Mouse (Mus musculus): ENCODE data around the gene Nfkb1. TPM values are rescaled to one million over a fixed set of nuclear protein-coding genes. Genes with fewer than 3 reads are reported as not detected.
A peak's percentile ranks its signal among the peaks of the same experiment; 100 is the strongest.

The Nfkb1 gene
- polyA plus RNA-seq (2016; fragmentation: Nextera tagmentation; extraction: Ambion mirVana) = 18.4 and 20.5 TPM in 2 replicates

- Histone ChIP-seq H3K27ac (peak within 1 kb of the TSS; percentile 93), H3K9ac (peak within 1 kb of the TSS; percentile 97), H3K4me2 (replicated peaks) (peak within 1 kb of the TSS; percentile 66), H3K9me3 (0 out of 2 replicates have a peak, but pooled peaks cover 5% of the 10 kb centered on the region), H3K4me3 (peak within 1 kb of the TSS; percentile 71), H3K27me3 (no peaks in the 10 kb centered on the region), H3K36me3 (no peaks in the 10 kb centered on the region), H3K4me1 (peaks cover 22% of the 10 kb centered on the region)
- peak; percentile 87 for ATAC-seq (ENCODE audit: insufficient number of reproducible peaks, insufficient read depth, low FRiP score, low TSS enrichment)
- under 1% methylated on average over 85 of the region's 102 CpGs for WGBS
These were observed at the start of gene Nfkb1 for GRCm38 (mm10) chr3:135691191-135692131. Gene Nfkb1, minus strand, starts transcription at chr3:135691547.

GRCm38 (mm10) chr3:135740711-135741110 lies 49.4 kb upstream of the Nfkb1 start:
- no peak overlapping the region for H3K4me2 ChIP-seq (replicated peaks)
- no peaks in the 10 kb centered on the region for H3K9me3 ChIP-seq
- no peak overlapping the region for H3K27ac ChIP-seq
- no peaks in the 10 kb centered on the region for H3K27me3 ChIP-seq
- ATAC-seq (ENCODE audit: insufficient number of reproducible peaks, insufficient read depth, low FRiP score, low TSS enrichment) = no peak
- WGBS = 78% methylated on average over 8 of the region's 8 CpGs
- H3K36me3 ChIP-seq = no peaks in the 10 kb centered on the region
- H3K4me1 ChIP-seq = no peaks in the 10 kb centered on the region
- no peak overlapping the region for H3K9ac ChIP-seq
- H3K4me3 ChIP-seq = no peak overlapping the region

GRCm38 (mm10) chr3:135734736-135735135 lies 43.4 kb upstream of the Nfkb1 start:
- H3K4me3 ChIP-seq = no peak overlapping the region
- no peak for ATAC-seq (ENCODE audit: insufficient number of reproducible peaks, insufficient read depth, low FRiP score, low TSS enrichment)
- H3K36me3 ChIP-seq = no peaks in the 10 kb centered on the region
- no peak overlapping the region for H3K9ac ChIP-seq
- no peaks in the 10 kb centered on the region for H3K9me3 ChIP-seq
- 68% methylated on average over 1 of the region's 1 CpGs for WGBS
- H3K27ac ChIP-seq = no peak overlapping the region
- no peaks in the 10 kb centered on the region for H3K4me1 ChIP-seq
- no peak overlapping the region for H3K4me2 ChIP-seq (replicated peaks)
- no peaks in the 10 kb centered on the region for H3K27me3 ChIP-seq

GRCm38 (mm10) chr3:135732747-135733445 lies 41.5 kb upstream of the Nfkb1 start:
- ATAC-seq (ENCODE audit: insufficient number of reproducible peaks, insufficient read depth, low FRiP score, low TSS enrichment) = no peak
- Histone ChIP-seq H3K4me2 (replicated peaks) (no peak overlapping the region), H3K4me3 (no peak overlapping the region), H3K9ac (no peak overlapping the region), H3K36me3 (no peaks in the 10 kb centered on the region), H3K27ac (no peak overlapping the region), H3K4me1 (no peaks in the 10 kb centered on the region), H3K9me3 (no peaks in the 10 kb centered on the region), H3K27me3 (no peaks in the 10 kb centered on the region)
- WGBS = 87% methylated on average over 10 of the region's 10 CpGs

- whole genome bisulfite sequencing = 30% methylated on average over 17 of the region's 17 CpGs
- H3K4me2 ChIP-seq (replicated peaks) = no peak overlapping the region
- no peak overlapping the region for H3K27ac ChIP-seq
- H3K4me1 ChIP-seq = no peaks in the 10 kb centered on the region
- no peak overlapping the region for H3K4me3 ChIP-seq
- peak; percentile 74; the same call in 1 of the 2 replicates for ATAC-seq (ENCODE audit: insufficient number of reproducible peaks, insufficient read depth, low FRiP score, low TSS enrichment)
- H3K36me3 ChIP-seq = no peaks in the 10 kb centered on the region
- no peaks in the 10 kb centered on the region for H3K27me3 ChIP-seq
- H3K9ac ChIP-seq = no peak overlapping the region
- no peaks in the 10 kb centered on the region for H3K9me3 ChIP-seq
These were observed 40.1 kb upstream of the Nfkb1 start for GRCm38 (mm10) chr3:135731292-135732047.

GRCm38 (mm10) chr3:135730790-135731189 lies 39.4 kb upstream of the Nfkb1 start:
- WGBS = 53% methylated on average over 9 of the region's 9 CpGs
- H3K4me3 ChIP-seq = no peak overlapping the region
- ATAC-seq (ENCODE audit: insufficient number of reproducible peaks, insufficient read depth, low FRiP score, low TSS enrichment) = peak; percentile 35; the same call in 1 of the 2 replicates
- no peaks in the 10 kb centered on the region for H3K9me3 ChIP-seq
- H3K4me2 ChIP-seq (replicated peaks) = no peak overlapping the region
- H3K27me3 ChIP-seq = no peaks in the 10 kb centered on the region
- H3K36me3 ChIP-seq = no peaks in the 10 kb centered on the region
- H3K9ac ChIP-seq = no peak overlapping the region
- H3K4me1 ChIP-seq = no peaks in the 10 kb centered on the region
- H3K27ac ChIP-seq = no peak overlapping the region

- Histone ChIP-seq H3K4me3 (no peak overlapping the region), H3K27me3 (no peaks in the 10 kb centered on the region), H3K27ac (no peak overlapping the region), H3K36me3 (no peaks in the 10 kb centered on the region), H3K4me2 (replicated peaks) (no peak overlapping the region), H3K9ac (no peak overlapping the region), H3K4me1 (no peaks in the 10 kb centered on the region), H3K9me3 (no peaks in the 10 kb centered on the region)
- no peak for ATAC-seq (ENCODE audit: insufficient number of reproducible peaks, insufficient read depth, low FRiP score, low TSS enrichment)
- WGBS = 64% methylated on average over 5 of the region's 5 CpGs
These were observed 38.2 kb upstream of the Nfkb1 start for GRCm38 (mm10) chr3:135729575-135729974.

- 76% methylated on average over 6 of the region's 6 CpGs for WGBS
- Histone ChIP-seq H3K9me3 (no peaks in the 10 kb centered on the region), H3K4me3 (no peak overlapping the region), H3K9ac (no peak overlapping the region), H3K36me3 (no peaks in the 10 kb centered on the region), H3K27me3 (no peaks in the 10 kb centered on the region), H3K4me2 (replicated peaks) (no peak overlapping the region), H3K27ac (no peak overlapping the region), H3K4me1 (no peaks in the 10 kb centered on the region)
- no peak for ATAC-seq (ENCODE audit: insufficient number of reproducible peaks, insufficient read depth, low FRiP score, low TSS enrichment)
These were observed 37.6 kb upstream of the Nfkb1 start for GRCm38 (mm10) chr3:135728900-135729299.

- Histone ChIP-seq H3K4me2 (replicated peaks) (no peak overlapping the region), H3K9ac (no peak overlapping the region), H3K9me3 (no peaks in the 10 kb centered on the region), H3K4me1 (no peaks in the 10 kb centered on the region), H3K4me3 (no peak overlapping the region), H3K27ac (no peak overlapping the region), H3K27me3 (no peaks in the 10 kb centered on the region), H3K36me3 (no peaks in the 10 kb centered on the region)
- 83% methylated on average over 10 of the region's 10 CpGs for WGBS
- ATAC-seq (ENCODE audit: insufficient number of reproducible peaks, insufficient read depth, low FRiP score, low TSS enrichment) = no peak
These were observed 36.0 kb upstream of the Nfkb1 start for GRCm38 (mm10) chr3:135727339-135727738.

- H3K4me3 ChIP-seq = no peak overlapping the region
- no peaks in the 10 kb centered on the region for H3K27me3 ChIP-seq
- no peak overlapping the region for H3K4me2 ChIP-seq (replicated peaks)
- ATAC-seq (ENCODE audit: insufficient number of reproducible peaks, insufficient read depth, low FRiP score, low TSS enrichment) = no peak
- no peaks in the 10 kb centered on the region for H3K36me3 ChIP-seq
- no peak overlapping the region for H3K9ac ChIP-seq
- no peaks in the 10 kb centered on the region for H3K4me1 ChIP-seq
- WGBS = 82% methylated on average over 7 of the region's 7 CpGs
- H3K9me3 ChIP-seq = no peaks in the 10 kb centered on the region
- H3K27ac ChIP-seq = no peak overlapping the region
These were observed 35.4 kb upstream of the Nfkb1 start for GRCm38 (mm10) chr3:135726521-135727275.

GRCm38 (mm10) chr3:135726023-135726422 lies 34.7 kb upstream of the Nfkb1 start:
- H3K4me3 ChIP-seq = no peak overlapping the region
- H3K4me2 ChIP-seq (replicated peaks) = no peak overlapping the region
- no peaks in the 10 kb centered on the region for H3K36me3 ChIP-seq
- H3K4me1 ChIP-seq = no peaks in the 10 kb centered on the region
- H3K9ac ChIP-seq = no peak overlapping the region
- H3K27me3 ChIP-seq = no peaks in the 10 kb centered on the region
- 84% methylated on average over 15 of the region's 15 CpGs for WGBS
- H3K27ac ChIP-seq = no peak overlapping the region
- no peak for ATAC-seq (ENCODE audit: insufficient number of reproducible peaks, insufficient read depth, low FRiP score, low TSS enrichment)
- no peaks in the 10 kb centered on the region for H3K9me3 ChIP-seq
